Mouse (Mus musculus) embryonic fibroblast, embryonic 13.5 days (primary cell): Measurements from ENCODE around the gene Pafah2. TPM values are rescaled to one million over a fixed set of nuclear protein-coding genes. Genes with fewer than 3 reads are reported as not detected.

ENCODE experiments used
- H3K27ac ChIP-seq: 2 replicates; pipeline ENCODE4 v1.5.1; 2012; ENCODE audit warnings: low read length, control low read depth, inconsistent platforms; ENCODE audit not compliant: insufficient read depth
- H3K4me1 ChIP-seq: 2 replicates; pipeline ENCODE4 v1.6.1; 2011; ENCODE audit warnings: low read length; ENCODE audit not compliant: control insufficient read depth, insufficient read depth
- H3K4me3 ChIP-seq: 2 replicates; pipeline ENCODE4 v1.5.1; 2011; ENCODE audit warnings: mild to moderate bottlenecking, control low read depth, low read length; ENCODE audit not compliant: insufficient read depth
- CTCF ChIP-seq: IDR thresholded peaks from 2 replicates; pipeline ENCODE4 v1.5.1; 2011; ENCODE audit warnings: mild to moderate bottlenecking, control low read depth, low read length, moderate library complexity, borderline replicate concordance; ENCODE audit not compliant: insufficient read depth
- POLR2A ChIP-seq: IDR thresholded peaks from 2 replicates; pipeline ENCODE4 v1.6.1; 2011; ENCODE audit warnings: low read depth, mild to moderate bottlenecking, control low read depth, low read length, moderate library complexity
- polyA plus RNA-seq: library from polyadenylated mRNA; stranded (reverse); fragments of >200 nt; gene quantifications from 2 replicates; pipeline ENCODE4 v1.2.4, GENCODE M21; 2011; ENCODE audit warnings: low read depth; ENCODE audit not compliant: missing spikeins, insufficient read length

Gene Pafah2
- polyA plus RNA-seq, 1 experiment = 15.9 TPM

GRCm38 (mm10) chr4:134416602-134417001 lies 20.5 kb downstream of the Pafah2 start:
- H3K27ac ChIP-seq = no peak overlapping the region
- H3K4me1 ChIP-seq = no peaks in the 10 kb centered on the region
- TF ChIP-seq POLR2A (no peak), CTCF (no peak)
- H3K4me3 ChIP-seq = no peak overlapping the region

- H3K27ac ChIP-seq = no peak overlapping the region
- H3K4me3 ChIP-seq = no peak overlapping the region
- TF ChIP-seq POLR2A (no peak), CTCF (no peak)
- H3K4me1 ChIP-seq = no peaks in the 10 kb centered on the region
These were observed 21.0 kb downstream of the Pafah2 start for GRCm38 (mm10) chr4:134417111-134417510.

- Histone ChIP-seq H3K4me1 (no peaks in the 10 kb centered on the region), H3K4me3 (no peak overlapping the region), H3K27ac (no peak overlapping the region)
- TF ChIP-seq CTCF (no peak), POLR2A (no peak)
These were observed 25.9 kb downstream of the Pafah2 start for GRCm38 (mm10) chr4:134421971-134422370.

- no peaks in the 10 kb centered on the region for H3K4me1 ChIP-seq
- no peak overlapping the region for H3K27ac ChIP-seq
- no peak overlapping the region for H3K4me3 ChIP-seq
- no peak for TF ChIP-seq POLR2A
- no peak for TF ChIP-seq CTCF
These were observed 27.8 kb downstream of the Pafah2 start for GRCm38 (mm10) chr4:134423949-134424348.

GRCm38 (mm10) chr4:134425088-134425487 lies 29.0 kb downstream of the Pafah2 start:
- TF ChIP-seq CTCF = no peak
- TF ChIP-seq POLR2A = no peak
- no peaks in the 10 kb centered on the region for H3K4me1 ChIP-seq
- no peak overlapping the region for H3K4me3 ChIP-seq
- H3K27ac ChIP-seq = no peak overlapping the region

GRCm38 (mm10) chr4:134430381-134431004 lies 34.4 kb downstream of the Pafah2 start:
- H3K27ac ChIP-seq = no peak overlapping the region
- TF ChIP-seq CTCF (no peak), POLR2A (no peak)
- H3K4me1 ChIP-seq = no peaks in the 10 kb centered on the region
- no peak overlapping the region for H3K4me3 ChIP-seq

- TF ChIP-seq POLR2A = no peak
- no peak for TF ChIP-seq CTCF
- H3K27ac ChIP-seq = no peak overlapping the region
- no peak overlapping the region for H3K4me3 ChIP-seq
- H3K4me1 ChIP-seq = no peaks in the 10 kb centered on the region
These were observed 36.7 kb downstream of the Pafah2 start for GRCm38 (mm10) chr4:134432686-134433360.

GRCm38 (mm10) chr4:134436185-134436584 lies 40.1 kb downstream of the Pafah2 start:
- Histone ChIP-seq H3K27ac (no peak overlapping the region), H3K4me3 (no peak overlapping the region), H3K4me1 (no peaks in the 10 kb centered on the region)
- TF ChIP-seq POLR2A (no peak), CTCF (no peak)

GRCm38 (mm10) chr4:134436659-134437058 lies 40.5 kb downstream of the Pafah2 start:
- H3K27ac ChIP-seq = no peak overlapping the region
- H3K4me1 ChIP-seq = no peaks in the 10 kb centered on the region
- TF ChIP-seq CTCF = no peak
- TF ChIP-seq POLR2A = no peak
- no peak overlapping the region for H3K4me3 ChIP-seq

- Histone ChIP-seq H3K4me1 (no peaks in the 10 kb centered on the region), H3K27ac (no peak overlapping the region), H3K4me3 (no peak overlapping the region)
- TF ChIP-seq POLR2A (no peak), CTCF (no peak)
These were observed 43.0 kb downstream of the Pafah2 start for GRCm38 (mm10) chr4:134439119-134439518.

- no peak overlapping the region for H3K4me3 ChIP-seq
- H3K4me1 ChIP-seq = no peaks in the 10 kb centered on the region
- TF ChIP-seq POLR2A = no peak
- TF ChIP-seq CTCF = no peak
- no peak overlapping the region for H3K27ac ChIP-seq
These were observed 43.8 kb downstream of the Pafah2 start for GRCm38 (mm10) chr4:134439919-134440318.

- H3K4me1 ChIP-seq = no peaks in the 10 kb centered on the region
- no peak overlapping the region for H3K4me3 ChIP-seq
- H3K27ac ChIP-seq = no peak overlapping the region
- no peak for TF ChIP-seq POLR2A
- no peak for TF ChIP-seq CTCF
These were observed 46.1 kb downstream of the Pafah2 start for GRCm38 (mm10) chr4:134442216-134442615.
